Mouse (Mus musculus) limb, embryonic 11.5 days (tissue): ENCODE data around the gene Anapc11. TPM values are rescaled to one million over a fixed set of nuclear protein-coding genes. Genes with fewer than 3 reads are reported as not detected.

Source experiments
- ATAC-seq: fragments of 200-750 bp; cut with Nextera tagmentation; 2 replicates; pipeline ENCODE4 v1.8.0; 2017; ENCODE audit warnings: low read depth; ENCODE audit not compliant: insufficient number of reproducible peaks, low FRiP score, low TSS enrichment
- DNase-seq: peaks from one replicate; pipeline ENCODE4 v3.0.0-alpha.2; 2015; ENCODE audit warnings: low spot score
- H3K27ac ChIP-seq: fragments of 300-500 bp; sonication (generic); replicated peaks from 2 replicates; pipeline ENCODE4 v1.5.1; 2014; ENCODE audit warnings: low read depth, mild to moderate bottlenecking, low read length
- H3K27me3 ChIP-seq: fragments of 300-500 bp; sonication (generic); 2 replicates; pipeline ENCODE4 v1.6.1; 2014; ENCODE audit warnings: mild to moderate bottlenecking, low read length, mixed read lengths; ENCODE audit not compliant: control insufficient read depth, insufficient read depth
- H3K36me3 ChIP-seq: fragments of 300-500 bp; sonication (generic); 2 replicates; pipeline ENCODE4 v1.6.1; 2014; ENCODE audit warnings: mild to moderate bottlenecking, low read length, moderate library complexity, mixed read lengths; ENCODE audit not compliant: control insufficient read depth, insufficient read depth
- H3K4me1 ChIP-seq: fragments of 300-500 bp; sonication (generic); 2 replicates; pipeline ENCODE4 v1.6.1; 2014; ENCODE audit warnings: low read length, mixed read lengths; ENCODE audit not compliant: control insufficient read depth, insufficient read depth
- H3K4me2 ChIP-seq: fragments of 300-500 bp; sonication (generic); 2 replicates; pipeline ENCODE4 v1.6.1; 2014; ENCODE audit warnings: low read depth, mild to moderate bottlenecking, moderate library complexity; ENCODE audit not compliant: severe bottlenecking
- H3K4me3 ChIP-seq: fragments of 300-500 bp; sonication (generic); 2 replicates; pipeline ENCODE4 v1.5.1; 2014; ENCODE audit warnings: low read depth, low read length
- H3K9ac ChIP-seq: fragments of 300-500 bp; sonication (generic); 2 replicates; pipeline ENCODE4 v1.6.1; 2014; ENCODE audit warnings: mild to moderate bottlenecking, low read length
- H3K9me3 ChIP-seq: fragments of 300-500 bp; sonication (generic); 2 replicates; pipeline ENCODE4 v1.6.1; 2016; ENCODE audit warnings: low read length; ENCODE audit not compliant: control insufficient read depth
- WGBS: fragments of 180-500 bp; shearing (Covaris S2); extraction: QIAGEN DNeasy Blood & Tissue Kit; methylation state at CpG from one replicate; pipeline ENCODE4 v1.1.7; 2014; 5-methylcytosine and 5-hydroxymethylcytosine counted together
- polyA plus RNA-seq: library from polyadenylated mRNA; unstranded; fragments of >200 nt; fragmentation: Nextera tagmentation; extraction: Ambion mirVana; gene quantifications from 2 replicates; pipeline ENCODE4 v1.2.1, GENCODE M21; 2014

Gene Anapc11
- polyA plus RNA-seq, 1 experiment from 2014 or later: 223 TPM

GRCm38 (mm10) chr11:120641255-120641654 lies 43.0 kb downstream of the Anapc11 start:
- ATAC-seq (no peak), DNase-seq (no peak)
- H3K4me2 ChIP-seq: no peak overlapping the region
- no peaks in the 10 kb centered on the region for H3K9me3 ChIP-seq
- H3K27ac ChIP-seq: no peak overlapping the region
- no peaks in the 10 kb centered on the region for H3K36me3 ChIP-seq
- H3K9ac ChIP-seq: peak overlapping the region; percentile 45
- 49% methylated on average over 9 of the region's 9 CpGs for WGBS
- peaks cover 18% of the 10 kb centered on the region for H3K4me1 ChIP-seq
- H3K27me3 ChIP-seq: no peaks in the 10 kb centered on the region
- no peak overlapping the region for H3K4me3 ChIP-seq

DNA sequence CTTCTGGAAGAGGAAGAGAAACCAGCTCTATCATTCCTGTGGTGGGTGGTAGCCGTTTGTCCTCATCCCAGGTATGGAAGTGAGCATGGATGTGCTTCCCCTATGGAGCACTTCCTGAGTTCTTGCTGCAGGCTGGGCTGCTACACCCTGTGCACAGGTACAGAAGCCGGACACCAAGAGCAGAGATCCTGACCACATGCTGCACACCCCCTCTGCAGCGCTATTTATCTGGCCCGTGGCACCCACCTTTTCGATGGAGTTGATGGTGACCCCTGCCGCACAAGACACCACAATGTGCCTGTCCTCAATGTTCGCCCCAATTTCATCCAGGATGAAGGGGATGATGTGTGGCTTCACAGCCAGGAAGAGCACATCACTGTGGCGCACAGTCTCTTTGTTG lies 43.6 kb downstream of the Anapc11 start:
- H3K4me2 ChIP-seq: no peak overlapping the region
- no peak overlapping the region for H3K4me3 ChIP-seq
- ATAC-seq: no peak
- H3K9me3 ChIP-seq: no peaks in the 10 kb centered on the region
- H3K4me1 ChIP-seq: peaks cover 18% of the 10 kb centered on the region
- H3K27me3 ChIP-seq: no peaks in the 10 kb centered on the region
- no peak overlapping the region for H3K27ac ChIP-seq
- peak overlapping the region; percentile 45; the same call in 1 of the 2 replicates for H3K9ac ChIP-seq
- no peaks in the 10 kb centered on the region for H3K36me3 ChIP-seq
- 79% methylated on average over 8 of the region's 8 CpGs for WGBS
- no peak for DNase-seq

- H3K4me1 ChIP-seq: peaks cover 23% of the 10 kb centered on the region
- H3K4me2 ChIP-seq: peak overlapping the region; percentile 92
- H3K9me3 ChIP-seq: no peaks in the 10 kb centered on the region
- peak overlapping the region; percentile 47 for H3K4me3 ChIP-seq
- ATAC-seq (peak; percentile 33; the same call in 1 of the 2 replicates), DNase-seq (no peak)
- under 1% methylated on average over 18 of the region's 18 CpGs for WGBS
- H3K27ac ChIP-seq: no peak overlapping the region; the same call in 1 of the 2 replicates
- no peaks in the 10 kb centered on the region for H3K36me3 ChIP-seq
- H3K9ac ChIP-seq: peak overlapping the region; percentile 67
- no peaks in the 10 kb centered on the region for H3K27me3 ChIP-seq
Observed at GRCm38 (mm10) chr11:120642939-120643600, 44.8 kb downstream of the Anapc11 start.

- WGBS: under 1% methylated on average over 15 of the region's 15 CpGs
- peak within 1 kb of the TSS; percentile 92 for H3K4me2 ChIP-seq
- peak within 1 kb of the TSS; percentile 47 for H3K4me3 ChIP-seq
- no peaks in the 10 kb centered on the region for H3K27me3 ChIP-seq
- H3K4me1 ChIP-seq: peaks cover 25% of the 10 kb centered on the region
- DNase-seq (peak; percentile 96), ATAC-seq (peak; percentile 97)
- H3K9me3 ChIP-seq: no peaks in the 10 kb centered on the region
- H3K27ac ChIP-seq: no peak within 1 kb of the TSS; the same call in 1 of the 2 replicates
- peak within 1 kb of the TSS; percentile 67 for H3K9ac ChIP-seq
- H3K36me3 ChIP-seq: no peaks in the 10 kb centered on the region
Observed at GRCm38 (mm10) chr11:120643601-120643987, 45.4 kb downstream of the Anapc11 start, which contains the start of gene Pycr1. Gene Pycr1 (minus strand): TSS chr11:120643769.

- no peak for ATAC-seq
- H3K4me2 ChIP-seq: peak overlapping the region; percentile 20; the same call in 1 of the 2 replicates
- H3K36me3 ChIP-seq: no peaks in the 10 kb centered on the region
- H3K9ac ChIP-seq: no peak overlapping the region
- no peaks in the 10 kb centered on the region for H3K9me3 ChIP-seq
- no peak overlapping the region for H3K27ac ChIP-seq
- no peak for DNase-seq
- H3K4me1 ChIP-seq: peaks cover 17% of the 10 kb centered on the region
- 75% methylated on average over 35 of the region's 35 CpGs for WGBS
- no peaks in the 10 kb centered on the region for H3K27me3 ChIP-seq
- no peak overlapping the region for H3K4me3 ChIP-seq
Observed at GRCm38 (mm10) chr11:120647047-120647830, 49.0 kb downstream of the Anapc11 start.

DNA sequence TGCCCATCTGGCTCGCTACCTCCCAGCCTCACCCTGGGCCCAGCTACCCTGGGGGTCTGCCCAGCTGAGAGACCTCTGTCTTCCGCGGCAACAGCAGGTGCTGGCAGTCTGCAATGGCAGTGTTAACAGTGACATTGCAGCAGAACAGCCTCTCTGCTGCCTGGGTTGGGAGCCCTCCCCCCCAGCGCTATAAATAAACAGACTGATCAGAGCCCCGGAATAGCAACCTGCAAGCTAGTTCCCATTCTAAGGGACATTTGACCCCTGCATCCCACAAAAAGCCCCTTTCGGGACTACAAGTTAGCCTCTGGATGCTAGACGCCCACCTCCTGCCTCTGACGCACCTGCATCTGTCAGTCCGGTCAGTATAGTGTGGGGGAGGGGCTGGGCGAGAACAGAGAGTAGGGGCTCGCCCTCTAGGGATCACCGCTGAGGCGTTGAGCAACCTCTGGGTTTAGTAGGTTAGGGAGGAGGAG lies 49.8 kb downstream of the Anapc11 start, which contains the start of gene Myadml2:
Gene Myadml2, minus strand, starts transcription at position 158 of the 476 bp plus-strand sequence.
- Histone ChIP-seq H3K27me3 (no peaks in the 10 kb centered on the region), H3K36me3 (no peaks in the 10 kb centered on the region), H3K4me1 (peaks cover 9% of the 10 kb centered on the region), H3K4me2 (peak within 1 kb of the TSS; percentile 20), H3K4me3 (no peak within 1 kb of the TSS), H3K9me3 (no peaks in the 10 kb centered on the region), H3K9ac (no peak within 1 kb of the TSS), H3K27ac (no peak within 1 kb of the TSS)
- 0 out of 2 replicates have a peak, but pooled peaks have one; percentile 45 for ATAC-seq
- peak; percentile 63 for DNase-seq
- WGBS: 2% methylated on average over 13 of the region's 13 CpGs

DNA sequence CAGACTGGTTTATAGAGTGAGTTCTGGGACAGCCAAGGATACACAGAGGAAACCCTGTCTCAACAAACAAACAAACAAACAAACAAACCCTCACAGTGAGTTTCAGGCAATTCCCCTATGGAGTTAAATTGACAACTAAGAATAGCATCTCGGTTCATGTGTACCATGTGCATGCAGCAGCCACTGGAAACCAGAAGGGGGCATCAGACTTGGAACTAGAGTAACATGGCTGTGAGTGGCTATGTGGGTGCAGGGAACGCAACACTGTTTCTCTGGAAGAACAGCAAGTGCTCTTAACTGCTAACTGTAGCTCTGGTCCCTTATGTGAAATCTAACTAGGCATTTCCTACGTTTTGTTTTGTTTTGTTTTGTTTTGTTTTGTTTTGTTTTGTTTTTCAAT lies 53.7 kb downstream of the Anapc11 start:
- Histone ChIP-seq H3K27ac (no peak overlapping the region), H3K36me3 (no peaks in the 10 kb centered on the region), H3K4me2 (no peak overlapping the region), H3K4me3 (no peak overlapping the region), H3K4me1 (peaks cover 7% of the 10 kb centered on the region), H3K9ac (no peak overlapping the region), H3K9me3 (no peaks in the 10 kb centered on the region), H3K27me3 (no peaks in the 10 kb centered on the region)
- 80% methylated on average over 3 of the region's 3 CpGs for WGBS
- ATAC-seq (no peak), DNase-seq (no peak)

DNA sequence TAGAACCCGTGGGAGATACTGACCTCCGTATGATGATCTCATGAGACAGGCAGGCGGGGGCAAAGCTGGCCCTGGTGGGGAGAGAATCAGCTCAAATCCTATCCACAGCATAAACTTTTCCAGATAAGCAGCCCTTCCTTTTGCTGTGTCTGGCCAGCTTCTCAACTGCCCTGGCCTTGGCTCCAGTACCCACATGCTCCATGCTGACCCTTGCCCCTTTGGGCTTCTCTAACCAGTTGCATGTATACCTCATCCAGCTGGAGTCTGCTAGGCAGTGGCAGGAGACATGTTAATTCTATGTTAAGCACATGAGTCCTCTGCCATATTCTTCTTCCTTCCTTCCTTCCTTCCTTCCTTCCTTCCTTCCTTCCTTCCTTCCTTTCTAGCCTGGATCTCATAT lies 56.5 kb downstream of the Anapc11 start:
- Histone ChIP-seq H3K36me3 (no peaks in the 10 kb centered on the region), H3K27ac (no peak overlapping the region), H3K27me3 (peaks cover 18% of the 10 kb centered on the region), H3K9ac (no peak overlapping the region), H3K4me2 (no peak overlapping the region), H3K4me1 (peaks cover 9% of the 10 kb centered on the region), H3K9me3 (no peaks in the 10 kb centered on the region), H3K4me3 (no peak overlapping the region)
- ATAC-seq (no peak), DNase-seq (no peak)
- WGBS: 79% methylated on average over 3 of the region's 3 CpGs
